ENCODE assay signal across 19 mouse cellular contexts in the genomic region with DNA sequence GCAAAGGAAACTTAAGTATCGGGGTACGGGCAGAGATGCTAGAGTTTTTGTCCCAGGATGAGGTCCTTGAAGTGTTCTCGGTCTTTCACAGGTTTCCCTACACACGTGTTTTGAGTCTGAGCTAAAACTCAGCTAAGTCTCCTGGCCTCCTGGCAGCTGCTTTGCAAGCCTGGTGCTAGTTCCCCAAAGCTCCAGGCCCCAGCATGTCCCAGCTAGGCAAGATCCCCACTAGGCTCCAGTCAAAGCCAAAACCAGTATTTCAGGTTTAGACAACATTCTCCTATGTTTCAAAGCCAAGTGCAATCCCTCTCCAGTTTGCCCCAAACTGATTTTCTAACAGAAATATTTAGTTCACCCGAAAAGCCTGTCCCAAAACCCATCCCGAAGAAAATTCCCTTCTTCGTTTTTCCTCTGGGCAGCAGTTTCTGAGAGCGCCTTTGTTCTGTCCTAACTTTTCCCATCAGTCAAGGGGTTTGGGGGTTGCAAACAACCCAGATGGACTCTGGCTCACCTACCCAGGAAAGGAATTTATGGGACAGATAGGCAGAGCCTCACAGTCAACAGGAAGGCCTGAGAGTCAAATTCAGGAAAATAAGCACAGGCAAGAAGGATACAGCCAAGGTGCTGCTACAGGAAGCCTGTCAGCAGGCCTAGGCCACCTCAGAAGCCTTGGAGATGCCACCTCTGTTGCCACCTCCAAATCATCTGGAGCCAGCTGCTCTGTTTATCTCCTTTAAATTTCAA.
DNase-seq lines count a peak whose midpoint lies in the region; ATAC-seq and TF ChIP-seq lines count a peak whose summit lies in the region.
"Had no signal": no experiment of that assay in that cellular context is flagged by ENCODE, and none has a peak within 500 bp of the region (broad histone marks: within the 10 kb centered on the region; RNA-seq: fewer than 3 reads in every experiment).

No protein-coding gene starts in this region.

- H3K4me1 ChIP-seq in kidney, embryonic 15.5 days = peaks cover 53% of the 10 kb centered on the region
- peaks cover 12% of the 10 kb centered on the region; the same call in 1 of the 2 replicates for H3K4me1 ChIP-seq in embryonic facial prominence, embryonic 15.5 days
- H3K4me1 ChIP-seq in forebrain, postnatal 0 days (ENCODE audit: insufficient read depth) = peaks cover 8% of the 10 kb centered on the region

- 86% methylated on average over 8 of the region's 8 CpGs for WGBS in kidney, embryonic 15.5 days
- WGBS in embryonic facial prominence, embryonic 15.5 days = 75% methylated on average over 8 of the region's 8 CpGs
- 92% methylated on average over 8 of the region's 8 CpGs for WGBS in forebrain, postnatal 0 days

- H3K9ac ChIP-seq in kidney, embryonic 15.5 days = no peak overlapping the region
- no peak overlapping the region for H3K9ac ChIP-seq in embryonic facial prominence, embryonic 15.5 days
- H3K9ac ChIP-seq in forebrain, postnatal 0 days = no peak overlapping the region
- H3K9ac ChIP-seq: forebrain, embryonic 15.5 days; heart, embryonic 13.5 days; liver, postnatal 0 days had no signal

- H3K27ac ChIP-seq in kidney, embryonic 15.5 days = peak overlapping the region; percentile 57
- peak overlapping the region; percentile 87 for H3K27ac ChIP-seq in embryonic facial prominence, embryonic 15.5 days (replicated peaks)
- H3K27ac ChIP-seq in forebrain, postnatal 0 days (ENCODE audit: low read depth, low read length) = no peak overlapping the region
- H3K27ac ChIP-seq: forebrain, embryonic 15.5 days; heart, embryonic 13.5 days had no signal

- no peak overlapping the region for H3K4me3 ChIP-seq in kidney, embryonic 15.5 days (replicated peaks)
- H3K4me3 ChIP-seq in embryonic facial prominence, embryonic 15.5 days (replicated peaks) = no peak overlapping the region
- no peak overlapping the region for H3K4me3 ChIP-seq in forebrain, postnatal 0 days (ENCODE audit: low read depth, low read length)
- H3K4me3 ChIP-seq: forebrain, embryonic 15.5 days; heart, embryonic 13.5 days; myocyte had no signal

- H3K36me3 ChIP-seq in kidney, embryonic 15.5 days = peaks cover 43% of the 10 kb centered on the region
- no peaks in the 10 kb centered on the region for H3K36me3 ChIP-seq in embryonic facial prominence, embryonic 15.5 days
- no peaks in the 10 kb centered on the region for H3K36me3 ChIP-seq in forebrain, postnatal 0 days (ENCODE audit: insufficient read depth)
- H3K36me3 ChIP-seq: forebrain, embryonic 15.5 days had no signal

- ATAC-seq in kidney, embryonic 15.5 days (replicated peaks; ENCODE audit: low FRiP score) = no peak
- no peak for ATAC-seq in embryonic facial prominence, embryonic 15.5 days (ENCODE audit: insufficient number of reproducible peaks, low FRiP score, low TSS enrichment, low read depth)
- no peak for ATAC-seq in forebrain, postnatal 0 days
- ATAC-seq: forebrain, embryonic 15.5 days; liver, postnatal 0 days had no signal

- no peak for TF ChIP-seq CTCF in forebrain, postnatal 0 days (IDR thresholded peaks at IDR 0.05; ENCODE audit: low read depth)

- H3K9me3 ChIP-seq in kidney, embryonic 15.5 days (replicated peaks) = no peaks in the 10 kb centered on the region
- H3K9me3 ChIP-seq in embryonic facial prominence, embryonic 15.5 days (replicated peaks) = no peaks in the 10 kb centered on the region
- H3K9me3 ChIP-seq in forebrain, postnatal 0 days (ENCODE audit: low read length) = no peaks in the 10 kb centered on the region
- H3K9me3 ChIP-seq: forebrain, embryonic 15.5 days; heart, embryonic 13.5 days had no signal

- no peaks in the 10 kb centered on the region for H3K27me3 ChIP-seq in kidney, embryonic 15.5 days
- H3K27me3 ChIP-seq in embryonic facial prominence, embryonic 15.5 days = no peaks in the 10 kb centered on the region
- no peaks in the 10 kb centered on the region for H3K27me3 ChIP-seq in forebrain, postnatal 0 days (ENCODE audit: insufficient read depth, low read length)
- H3K27me3 ChIP-seq: forebrain, embryonic 15.5 days; heart, embryonic 13.5 days had no signal

- no peak for DNase-seq in kidney, adult 11 months
- DNase-seq in R1 (ENCODE audit: low read depth, low spot score) = peak; percentile 35
- peak; percentile 45 for DNase-seq in lung, postnatal 25 days (ENCODE audit: low spot score)
- DNase-seq in left cerebral cortex, adult 11 months (ENCODE audit: low spot score) = no peak
- DNase-seq in forebrain, postnatal 0 days = no peak
- DNase-seq: adrenal gland, adult 2 months; B cell, adult 2 months; cerebellum, adult 2 months; gastrocnemius, postnatal 36 days; kidney, adult 9 months; liver, postnatal 0 days; right cerebral cortex, postnatal 14 days; thymus, postnatal 14 days had no signal

- H3K4me2 ChIP-seq in kidney, embryonic 15.5 days = no peak overlapping the region
- H3K4me2 ChIP-seq in embryonic facial prominence, embryonic 15.5 days (replicated peaks) = no peak overlapping the region
- H3K4me2 ChIP-seq in forebrain, postnatal 0 days (ENCODE audit: low read depth) = no peak overlapping the region
- H3K4me2 ChIP-seq: forebrain, embryonic 15.5 days; heart, embryonic 13.5 days; midbrain, embryonic 11.5 days had no signal

Comparison
In these comparisons a context has a peak if more than half of its experiments do, and no peak if none do; other contexts are left out.
1. DNase-seq: peak in R1 (single experiment) and lung, postnatal 25 days (single experiment); none in kidney, adult 11 months (single experiment), left cerebral cortex, adult 11 months (single experiment) and forebrain, postnatal 0 days (single experiment).